Mouse (Mus musculus): ENCODE data around the gene Ubr7. TPM values are rescaled to one million over a fixed set of nuclear protein-coding genes. Genes with fewer than 3 reads are reported as not detected.

The Ubr7 gene
- 10 to 100 TPM; 22.4 to 22.8 TPM for total RNA-seq (2023)

GRCm38 (mm10) chr12:102757689-102758402 lies at the start of gene Ubr7, which contains the start of the genes Gm28051 and Gon7:
TSS of gene Ubr7 (plus strand) at chr12:102757967.
TSS of gene Gm28051 (minus strand) at chr12:102757765.
TSS of gene Gon7 (minus strand) at chr12:102757803.

GRCm38 (mm10) chr12:102743589-102744574 lies 13.9 kb upstream of the Ubr7 start, which contains the start of the genes Moap1 and Tmem251:
TSS of gene Moap1 (minus strand) at chr12:102743661.
TSS of gene Tmem251 (plus strand) at chr12:102743762.

GRCm38 (mm10) chr12:102758403-102758756 lies 613 bp downstream of the Ubr7 start, which contains the start of gene Gm20604:
TSS of gene Gm20604 (minus strand) at chr12:102758672.

Other genes starting within 250 kb of the Ubr7 start
- not detected for gene Chga, start 203.0 kb upstream of the Ubr7 start, total RNA-seq (2023)
- 10 to 100 TPM; 23.1 to 24.7 TPM for gene Itpk1, start 53.0 kb upstream of the Ubr7 start, total RNA-seq (2023)
- gene Moap1, start 14.3 kb upstream of the Ubr7 start, total RNA-seq (2023): 1 to 10 TPM; 9.0 to 9.9 TPM
- gene Tmem251, start 14.2 kb upstream of the Ubr7 start, total RNA-seq (2023): 10 to 100 TPM; 24.8 to 29.8 TPM
- gene Gm28051, start 202 bp upstream of the Ubr7 start, total RNA-seq (2023): not detected
- gene Gon7, start 164 bp upstream of the Ubr7 start, total RNA-seq (2023): 10 to 100 TPM; 25.5 to 28.6 TPM
- 1 to 10 TPM; 5.1 to 6.6 TPM for gene Gm20604, start 705 bp downstream of the Ubr7 start, total RNA-seq (2023)
- 10 to 100 TPM; 47.0 to 52.4 TPM for gene Btbd7, start 120.5 kb downstream of the Ubr7 start, total RNA-seq (2023)
- not detected for gene Cox8c, start 141.3 kb downstream of the Ubr7 start, total RNA-seq (2023)
- not detected for gene Unc79, start 190.9 kb downstream of the Ubr7 start, total RNA-seq (2023)

Measured in B cell, adult 67 days (primary cell).